Mouse (Mus musculus): ENCODE results near the gene Gm49396. TPM values are rescaled to one million over a fixed set of nuclear protein-coding genes. Genes with fewer than 3 reads are reported as not detected.

The Gm49396 gene
- polyA plus RNA-seq, 1 experiment from 2014 or later = 17.0 TPM

DNA sequence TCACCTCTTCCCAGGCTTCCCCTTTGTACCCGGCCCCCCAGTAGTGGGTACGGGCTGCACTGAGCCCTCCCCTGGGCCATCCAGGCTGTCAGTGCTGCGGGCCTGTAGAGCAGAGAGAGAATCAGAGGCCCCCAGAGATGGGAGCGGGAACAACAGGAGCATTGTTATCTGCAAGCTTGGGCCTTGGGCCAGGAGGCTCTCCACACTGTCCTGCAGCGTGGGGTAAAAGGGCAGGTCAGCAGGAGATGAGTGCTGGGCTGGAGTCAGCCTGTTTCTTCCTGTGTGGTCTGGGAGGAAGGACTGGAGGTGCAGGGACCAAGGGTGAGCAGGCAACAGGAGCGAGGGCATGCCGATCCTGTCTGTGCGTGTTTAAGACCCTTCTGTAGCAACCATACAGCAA is 30.2 kb upstream of the Gm49396 start:
- peaks cover 30% of the 10 kb centered on the region for H3K4me1 ChIP-seq
- H3K4me3 ChIP-seq (replicated peaks) = no peak overlapping the region
- peaks cover 55% of the 10 kb centered on the region for H3K36me3 ChIP-seq
- peak overlapping the region; percentile 89 for H3K4me2 ChIP-seq
- peak; percentile 16; the same call in 1 of the 2 replicates for ATAC-seq (replicated peaks; ENCODE audit: low FRiP score)
- no peaks in the 10 kb centered on the region for H3K27me3 ChIP-seq
- peak overlapping the region; percentile 23; the same call in 1 of the 2 replicates for H3K9ac ChIP-seq
- no peaks in the 10 kb centered on the region for H3K9me3 ChIP-seq (replicated peaks)
- H3K27ac ChIP-seq = peak overlapping the region; percentile 22; the same call in 1 of the 2 replicates
- WGBS = 37% methylated on average over 8 of the region's 8 CpGs

GRCm38 (mm10) chr7:30533941-30534632 is 29.1 kb upstream of the Gm49396 start:
- H3K4me2 ChIP-seq = peak overlapping the region; percentile 89
- H3K27ac ChIP-seq = peak overlapping the region; percentile 74
- peak overlapping the region; percentile 85 for H3K4me3 ChIP-seq (replicated peaks)
- peak overlapping the region; percentile 65 for H3K9ac ChIP-seq
- no peaks in the 10 kb centered on the region for H3K27me3 ChIP-seq
- 7% methylated on average over 26 of the region's 26 CpGs for WGBS
- peaks cover 29% of the 10 kb centered on the region for H3K4me1 ChIP-seq
- no peak; the same call in 1 of the 2 replicates for ATAC-seq (replicated peaks; ENCODE audit: low FRiP score)
- no peaks in the 10 kb centered on the region for H3K9me3 ChIP-seq (replicated peaks)
- H3K36me3 ChIP-seq = peaks cover 52% of the 10 kb centered on the region

GRCm38 (mm10) chr7:30534633-30535577 is 28.2 kb upstream of the Gm49396 start, which contains the start of gene Arhgap33:
Gene Arhgap33 (minus strand): TSS chr7:30535060.
- Histone ChIP-seq H3K9me3 (replicated peaks) (no peaks in the 10 kb centered on the region), H3K36me3 (peaks cover 52% of the 10 kb centered on the region), H3K4me1 (peaks cover 29% of the 10 kb centered on the region), H3K4me3 (replicated peaks) (peak within 1 kb of the TSS; percentile 85), H3K27ac (peak within 1 kb of the TSS; percentile 74), H3K27me3 (no peaks in the 10 kb centered on the region), H3K4me2 (peak within 1 kb of the TSS; percentile 89), H3K9ac (peak within 1 kb of the TSS; percentile 65)
- WGBS = under 1% methylated on average over 53 of the region's 84 CpGs
- peak; percentile 93 for ATAC-seq (replicated peaks; ENCODE audit: low FRiP score)

DNA sequence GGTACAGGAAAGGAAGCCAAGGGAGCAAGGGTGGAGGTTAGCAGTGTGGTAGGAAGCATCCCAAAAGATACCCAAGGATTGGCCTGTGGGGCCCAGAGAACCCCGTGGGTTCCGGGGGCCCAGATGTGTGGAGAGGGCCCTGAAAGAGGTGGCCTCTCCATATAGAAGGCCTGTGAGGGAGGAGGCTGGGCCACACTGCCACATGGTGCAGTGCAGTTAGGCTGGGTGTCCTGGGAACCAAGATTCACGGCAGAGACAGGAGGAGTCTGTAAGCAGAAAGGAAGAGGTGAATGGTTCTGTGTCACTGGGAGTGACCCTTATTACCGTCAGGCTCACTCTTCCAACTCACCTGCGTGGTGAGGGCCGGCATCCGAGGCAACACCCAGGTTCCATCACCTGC is 22.6 kb upstream of the Gm49396 start:
- no peak overlapping the region for H3K27ac ChIP-seq
- H3K9ac ChIP-seq = no peak overlapping the region
- peaks cover 59% of the 10 kb centered on the region for H3K36me3 ChIP-seq
- no peak overlapping the region for H3K4me2 ChIP-seq
- H3K4me1 ChIP-seq = peaks cover 4% of the 10 kb centered on the region
- no peaks in the 10 kb centered on the region for H3K9me3 ChIP-seq (replicated peaks)
- no peak for ATAC-seq (replicated peaks; ENCODE audit: low FRiP score)
- 90% methylated on average over 7 of the region's 7 CpGs for WGBS
- H3K4me3 ChIP-seq (replicated peaks) = no peak overlapping the region
- no peaks in the 10 kb centered on the region for H3K27me3 ChIP-seq

DNA sequence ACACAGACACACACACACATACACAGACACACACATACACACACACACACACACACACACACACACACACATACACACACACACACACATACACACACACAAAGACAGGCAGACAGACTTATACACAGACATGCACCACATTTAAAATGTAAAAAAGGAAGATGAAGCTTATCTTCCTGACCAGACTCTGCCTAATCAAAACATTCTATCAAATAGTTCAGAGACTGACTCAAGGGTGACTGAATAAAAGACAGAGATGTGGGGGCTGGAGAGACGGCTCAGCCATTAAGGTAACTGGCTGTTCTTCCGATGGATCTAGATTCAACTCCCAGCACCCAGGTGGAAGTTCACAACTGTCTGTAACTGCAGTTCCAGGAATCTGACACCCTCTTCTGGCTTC is 18.8 kb upstream of the Gm49396 start:
- Histone ChIP-seq H3K27me3 (no peaks in the 10 kb centered on the region), H3K9me3 (replicated peaks) (no peaks in the 10 kb centered on the region), H3K9ac (no peak overlapping the region), H3K4me2 (no peak overlapping the region), H3K27ac (no peak overlapping the region), H3K36me3 (peaks cover 77% of the 10 kb centered on the region), H3K4me1 (no peaks in the 10 kb centered on the region), H3K4me3 (replicated peaks) (no peak overlapping the region)
- no peak for ATAC-seq (replicated peaks; ENCODE audit: low FRiP score)
- 84% methylated on average over 2 of the region's 2 CpGs for WGBS

- ATAC-seq (replicated peaks; ENCODE audit: low FRiP score) = no peak
- no peak overlapping the region for H3K4me3 ChIP-seq (replicated peaks)
- no peaks in the 10 kb centered on the region for H3K27me3 ChIP-seq
- H3K9ac ChIP-seq = no peak overlapping the region
- no peak overlapping the region for H3K27ac ChIP-seq
- H3K4me2 ChIP-seq = no peak overlapping the region
- peaks cover 27% of the 10 kb centered on the region for H3K4me1 ChIP-seq
- no peaks in the 10 kb centered on the region for H3K9me3 ChIP-seq (replicated peaks)
- peaks cover 42% of the 10 kb centered on the region for H3K36me3 ChIP-seq
- 94% methylated on average over 2 of the region's 2 CpGs for WGBS
Observed at GRCm38 (mm10) chr7:30549880-30550279, 13.3 kb upstream of the Gm49396 start.

DNA sequence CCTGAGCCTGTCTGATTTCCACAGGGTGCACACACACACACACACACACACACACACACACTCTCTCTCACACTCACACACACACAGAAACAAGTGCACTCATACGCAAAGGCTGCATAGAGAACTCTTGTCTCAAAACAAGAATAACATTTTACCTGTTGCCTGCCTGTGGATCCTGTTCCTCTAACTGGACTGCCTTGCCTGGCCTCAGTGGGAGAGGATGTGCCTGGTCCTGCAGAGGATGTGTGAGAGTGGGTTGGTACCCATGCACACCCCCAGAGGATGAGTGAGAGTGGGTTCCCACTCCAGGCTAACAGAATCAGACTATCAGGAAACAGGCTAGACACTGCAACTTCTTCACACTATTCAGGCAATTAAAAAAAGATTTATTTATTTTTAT is 12.5 kb upstream of the Gm49396 start:
- no peak overlapping the region for H3K4me2 ChIP-seq
- no peak overlapping the region for H3K9ac ChIP-seq
- peaks cover 49% of the 10 kb centered on the region for H3K36me3 ChIP-seq
- ATAC-seq (replicated peaks; ENCODE audit: low FRiP score) = no peak
- H3K4me1 ChIP-seq = peaks cover 27% of the 10 kb centered on the region
- no peak overlapping the region for H3K4me3 ChIP-seq (replicated peaks)
- WGBS = 97% methylated on average over 1 of the region's 1 CpGs
- H3K9me3 ChIP-seq (replicated peaks) = no peaks in the 10 kb centered on the region
- no peaks in the 10 kb centered on the region for H3K27me3 ChIP-seq
- no peak overlapping the region for H3K27ac ChIP-seq

DNA sequence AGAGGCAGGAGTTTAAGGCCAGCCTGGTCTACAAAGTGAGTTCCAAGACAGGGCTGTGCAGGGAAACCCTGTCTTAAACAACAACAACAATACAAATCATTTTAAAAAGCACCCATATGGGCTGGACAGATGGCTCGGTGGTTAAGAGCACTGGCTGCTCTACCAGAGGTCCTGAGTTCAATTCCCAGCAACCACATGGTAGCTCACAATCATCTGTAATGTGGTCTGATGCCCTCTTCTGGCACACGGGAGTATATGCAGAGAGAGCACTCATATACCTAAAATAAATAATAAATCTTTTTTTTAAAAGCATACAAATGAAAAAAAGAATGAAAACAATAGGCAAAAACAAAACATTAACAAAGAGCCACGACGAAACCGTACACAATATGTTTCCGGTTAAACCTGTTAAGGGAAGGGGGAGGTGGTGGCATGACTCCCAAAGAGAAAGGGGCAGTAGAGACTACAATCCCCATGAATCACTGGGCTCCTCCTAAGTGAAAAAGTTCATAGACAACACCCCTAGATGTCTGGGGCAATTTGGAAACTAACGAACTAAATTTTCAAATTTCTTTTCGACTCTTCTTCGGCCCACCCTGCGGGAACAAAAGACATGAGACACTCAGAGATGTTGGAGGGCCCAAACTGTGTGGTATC is 11.6 kb upstream of the Gm49396 start:
- no peaks in the 10 kb centered on the region for H3K9me3 ChIP-seq (replicated peaks)
- WGBS = 3% methylated on average over 10 of the region's 10 CpGs

DNA sequence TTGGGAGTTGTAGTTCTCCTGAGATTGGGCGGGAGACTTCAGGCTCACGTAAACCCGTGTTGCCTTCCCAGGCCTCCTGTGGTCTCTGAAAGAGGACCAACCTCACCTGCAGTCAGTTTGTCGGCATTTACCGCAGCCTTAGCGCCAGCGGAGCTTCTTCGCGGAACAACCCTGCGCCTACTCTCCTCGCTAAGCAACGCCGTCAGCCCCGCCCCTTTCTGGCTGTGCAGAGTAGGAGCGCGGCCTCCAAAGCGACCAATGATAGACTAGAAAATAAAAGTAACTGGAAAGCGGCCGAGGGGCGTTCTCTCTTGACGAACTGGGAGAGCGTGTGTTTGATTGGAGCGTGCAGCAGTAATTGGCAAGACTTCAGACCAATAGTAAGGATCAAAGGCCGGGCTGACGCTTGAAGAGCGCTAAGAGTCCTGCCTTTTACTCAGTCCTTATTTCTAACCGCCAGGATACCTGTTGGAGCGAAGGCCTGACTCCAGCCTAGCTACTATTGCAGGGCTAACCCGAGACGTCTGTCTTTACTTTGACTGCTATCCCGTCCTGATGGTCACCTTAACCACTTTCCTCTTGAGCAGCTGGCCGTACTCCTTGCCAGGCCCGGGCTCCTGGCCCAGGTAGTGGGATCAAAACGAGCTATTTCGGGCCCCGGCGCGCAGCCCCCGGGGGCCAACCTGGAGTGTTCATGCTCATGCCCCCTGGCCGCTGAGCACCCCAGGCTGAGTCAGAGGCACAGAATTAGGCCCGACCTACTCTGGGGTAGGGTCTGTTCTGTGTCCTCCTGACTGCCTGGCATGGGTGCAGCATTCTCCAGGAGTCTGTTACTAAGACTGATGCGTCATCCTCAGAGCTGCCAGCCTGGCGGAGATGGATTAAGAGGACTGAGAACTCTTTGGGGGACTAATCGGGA is 10.8 kb upstream of the Gm49396 start, which contains the start of the genes Hspb6 and Proser3:
Gene Hspb6, plus strand, starts transcription at position 77 of the 919 bp plus-strand sequence.
Gene Proser3, minus strand, starts transcription at position 198 of the 919 bp plus-strand sequence.
- H3K4me1 ChIP-seq = peaks cover 27% of the 10 kb centered on the region
- H3K4me3 ChIP-seq (replicated peaks) = peak within 1 kb of the TSS; percentile 66
- peak within 1 kb of the TSS; percentile 99 for H3K27ac ChIP-seq
- H3K36me3 ChIP-seq = peaks cover 52% of the 10 kb centered on the region
- no peaks in the 10 kb centered on the region for H3K9me3 ChIP-seq (replicated peaks)
- ATAC-seq (replicated peaks; ENCODE audit: low FRiP score) = peak; percentile 96
- peak within 1 kb of the TSS; percentile 66 for H3K9ac ChIP-seq
- WGBS = under 1% methylated on average over 44 of the region's 44 CpGs
- H3K27me3 ChIP-seq = no peaks in the 10 kb centered on the region
- H3K4me2 ChIP-seq = peak within 1 kb of the TSS; percentile 85

More for the DNA sequence above, 11.6 kb upstream of the Gm49396 start:
- Histone ChIP-seq H3K36me3 (peaks cover 50% of the 10 kb centered on the region), H3K4me3 (replicated peaks) (peak overlapping the region; percentile 66), H3K4me2 (peak overlapping the region; percentile 85), H3K27ac (peak overlapping the region; percentile 99), H3K4me1 (peaks cover 27% of the 10 kb centered on the region), H3K27me3 (no peaks in the 10 kb centered on the region), H3K9ac (peak overlapping the region; percentile 66)
- peak; percentile 64 for ATAC-seq (replicated peaks; ENCODE audit: low FRiP score)

DNA sequence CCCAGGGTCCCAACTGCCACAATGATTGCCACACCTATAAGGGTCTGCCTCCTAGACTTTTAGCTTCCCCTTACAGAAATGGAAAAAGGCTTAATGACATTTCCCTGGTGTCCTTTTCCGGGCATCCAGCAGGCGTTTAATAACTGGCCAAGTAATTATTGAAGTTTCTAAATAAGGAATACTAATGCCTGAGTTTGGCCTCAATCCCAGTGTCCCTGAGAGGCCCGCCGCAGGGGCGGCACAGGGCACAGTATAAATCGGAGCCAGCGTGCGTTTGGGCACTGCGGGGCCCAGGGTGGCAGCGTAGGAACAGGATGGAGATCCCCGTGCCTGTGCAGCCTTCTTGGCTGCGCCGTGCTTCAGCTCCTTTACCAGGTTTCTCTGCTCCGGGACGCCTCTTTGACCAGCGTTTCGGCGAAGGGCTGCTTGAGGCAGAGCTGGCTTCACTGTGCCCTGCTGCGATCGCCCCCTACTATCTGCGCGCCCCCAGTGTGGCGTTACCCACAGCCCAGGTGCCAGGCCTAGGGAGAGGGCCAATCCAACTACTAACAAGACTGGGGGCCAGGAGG is 10.0 kb upstream of the Gm49396 start:
- Histone ChIP-seq H3K4me3 (replicated peaks) (peak overlapping the region; percentile 66), H3K4me2 (peak overlapping the region; percentile 85), H3K36me3 (peaks cover 49% of the 10 kb centered on the region), H3K9ac (peak overlapping the region; percentile 56), H3K27me3 (no peaks in the 10 kb centered on the region), H3K27ac (peak overlapping the region; percentile 99), H3K9me3 (replicated peaks) (no peaks in the 10 kb centered on the region), H3K4me1 (peaks cover 32% of the 10 kb centered on the region)
- ATAC-seq (replicated peaks; ENCODE audit: low FRiP score) = 0 out of 2 replicates have a peak, but pooled peaks have one; percentile 19
- WGBS = 3% methylated on average over 23 of the region's 23 CpGs
